Mouse (Mus musculus) left cerebral cortex, adult 11 months (tissue): ENCODE data around the gene Cd24a.

ENCODE experiments used
- DNase-seq: peaks from one replicate; pipeline ENCODE4 v3.0.0; 2022; ENCODE audit warnings: low spot score

Gene Cd24a

GRCm38 (mm10) chr10:43581260-43581659 lies 3.2 kb downstream of the Cd24a start:
- DNase-seq = no peak

GRCm38 (mm10) chr10:43584538-43584937 lies 6.5 kb downstream of the Cd24a start:
- no peak for DNase-seq

- no peak for DNase-seq
Measured at GRCm38 (mm10) chr10:43588470-43589177, 10.5 kb downstream of the Cd24a start.

- no peak for DNase-seq
Measured at GRCm38 (mm10) chr10:43591477-43591876, 13.4 kb downstream of the Cd24a start.

GRCm38 (mm10) chr10:43593182-43593581 lies 15.1 kb downstream of the Cd24a start:
- DNase-seq = no peak

- DNase-seq = no peak
Measured at GRCm38 (mm10) chr10:43594187-43594586, 16.1 kb downstream of the Cd24a start.

GRCm38 (mm10) chr10:43594894-43595293 lies 16.8 kb downstream of the Cd24a start:
- no peak for DNase-seq

GRCm38 (mm10) chr10:43598067-43598726 lies 20.1 kb downstream of the Cd24a start:
- DNase-seq = no peak

- no peak for DNase-seq
Measured at GRCm38 (mm10) chr10:43601039-43601438, 23.0 kb downstream of the Cd24a start.

- no peak for DNase-seq
Measured at GRCm38 (mm10) chr10:43601511-43602396, 23.7 kb downstream of the Cd24a start.

- no peak for DNase-seq
Measured at GRCm38 (mm10) chr10:43603975-43604686, 26.0 kb downstream of the Cd24a start.

GRCm38 (mm10) chr10:43604687-43605250 lies 26.7 kb downstream of the Cd24a start:
- no peak for DNase-seq

- DNase-seq = no peak
Measured at GRCm38 (mm10) chr10:43605901-43606300, 27.8 kb downstream of the Cd24a start.

GRCm38 (mm10) chr10:43609507-43609906 lies 31.4 kb downstream of the Cd24a start:
- DNase-seq = no peak

- DNase-seq = no peak
Measured at GRCm38 (mm10) chr10:43609958-43610357, 31.9 kb downstream of the Cd24a start.

GRCm38 (mm10) chr10:43611081-43611480 lies 33.0 kb downstream of the Cd24a start:
- no peak for DNase-seq

GRCm38 (mm10) chr10:43619059-43619531 lies 41.0 kb downstream of the Cd24a start:
- no peak for DNase-seq

- no peak for DNase-seq
Measured at GRCm38 (mm10) chr10:43619939-43620338, 41.9 kb downstream of the Cd24a start.

GRCm38 (mm10) chr10:43623510-43623909 lies 45.4 kb downstream of the Cd24a start:
- no peak for DNase-seq

GRCm38 (mm10) chr10:43624362-43624761 lies 46.3 kb downstream of the Cd24a start:
- no peak for DNase-seq

- no peak for DNase-seq
Measured at GRCm38 (mm10) chr10:43624791-43625398, 46.8 kb downstream of the Cd24a start.
